ENCODE assay signal across 8 mouse cellular contexts in genomic region chr4:130874601-130875000, GRCm38 (mm10). TPM values are rescaled to one million over a fixed set of nuclear protein-coding genes. Genes with fewer than 3 reads are reported as not detected.
DNase-seq lines count a peak whose midpoint lies in the region; ATAC-seq and TF ChIP-seq lines count a peak whose summit lies in the region.

No protein-coding gene starts in this region.

- WGBS in embryonic facial prominence, embryonic 15.5 days = 8% methylated on average over 10 of the region's 10 CpGs
- WGBS in neural tube, embryonic 15.5 days = 15% methylated on average over 10 of the region's 10 CpGs
- WGBS in thymus, adult 2 months = 39% methylated on average over 10 of the region's 10 CpGs

- H3K36me3 ChIP-seq in embryonic facial prominence, embryonic 15.5 days = no peaks in the 10 kb centered on the region
- no peaks in the 10 kb centered on the region for H3K36me3 ChIP-seq in neural tube, embryonic 15.5 days
- H3K36me3 ChIP-seq in thymus, adult 2 months (ENCODE audit: control insufficient read depth, insufficient read depth, low read length) = no peaks in the 10 kb centered on the region

- H3K27ac ChIP-seq in embryonic facial prominence, embryonic 15.5 days (replicated peaks) = no peak overlapping the region
- no peak overlapping the region for H3K27ac ChIP-seq in neural tube, embryonic 15.5 days (replicated peaks)
- no peak overlapping the region for H3K27ac ChIP-seq in thymus, adult 2 months (ENCODE audit: control insufficient read depth, insufficient read depth, low read length)

- H3K4me3 ChIP-seq in embryonic facial prominence, embryonic 15.5 days (replicated peaks) = no peak overlapping the region
- H3K4me3 ChIP-seq in neural tube, embryonic 15.5 days (replicated peaks) = no peak overlapping the region
- no peak overlapping the region for H3K4me3 ChIP-seq in thymus, adult 2 months (ENCODE audit: control insufficient read depth, insufficient read depth, low read length)

- intact Hi-C loops in heart, postnatal 10 days (cut with DNase I) = no loop called here

- H3K27me3 ChIP-seq in embryonic facial prominence, embryonic 15.5 days = peaks cover 3% of the 10 kb centered on the region; the same call in 1 of the 2 replicates
- H3K27me3 ChIP-seq in neural tube, embryonic 15.5 days (replicated peaks) = peaks cover 16% of the 10 kb centered on the region; the same call in 1 of the 2 replicates
- no peaks in the 10 kb centered on the region for H3K27me3 ChIP-seq in thymus, adult 2 months (ENCODE audit: control insufficient read depth, insufficient read depth, low read length)

- TF ChIP-seq CTCF in thymus, adult 2 months (IDR thresholded peaks at IDR 0.05; ENCODE audit: borderline replicate concordance, control insufficient read depth, extremely low read depth, insufficient read depth, low read length, poor library complexity) = no peak

- TF ChIP-seq POLR2A in thymus, adult 2 months (IDR thresholded peaks at IDR 0.05; ENCODE audit: control insufficient read depth, extremely low read depth, insufficient read depth, low read length, poor library complexity) = no peak

- DNase-seq in MEL-GATA-1-ER (ENCODE audit: extremely low read depth, low read depth) = peak; percentile 26
- DNase-seq in adrenal gland, adult 8-10 months = peak; percentile 70
- peak; percentile 86 to 87 for DNase-seq in heart, postnatal 10 days
- DNase-seq in kidney, postnatal 25 days = peak; percentile 84 to 86
- no peak for DNase-seq in thymus, adult 2 months

- no peaks in the 10 kb centered on the region for H3K9me3 ChIP-seq in embryonic facial prominence, embryonic 15.5 days (replicated peaks)
- H3K9me3 ChIP-seq in neural tube, embryonic 15.5 days (replicated peaks) = no peaks in the 10 kb centered on the region

- ATAC-seq in embryonic facial prominence, embryonic 15.5 days (ENCODE audit: insufficient number of reproducible peaks, low FRiP score, low TSS enrichment, low read depth) = 0 out of 2 replicates have a peak, but pooled peaks have one; percentile 6
- ATAC-seq in neural tube, embryonic 15.5 days (ENCODE audit: low FRiP score) = no peak
- ATAC-seq in erythroid progenitor cell, adult 5-6 weeks (replicated peaks; ENCODE audit: low FRiP score, poor library complexity, severe bottlenecking) = no peak

- H3K4me2 ChIP-seq in embryonic facial prominence, embryonic 15.5 days (replicated peaks) = peak overlapping the region; percentile 15; the same call in 1 of the 2 replicates
- H3K4me2 ChIP-seq in neural tube, embryonic 15.5 days = 0 out of 2 replicates have a peak overlapping the region, but pooled peaks have one; percentile 5

- H3K9ac ChIP-seq in embryonic facial prominence, embryonic 15.5 days = no peak overlapping the region
- H3K9ac ChIP-seq in neural tube, embryonic 15.5 days (replicated peaks) = 0 out of 2 replicates have a peak overlapping the region, but pooled peaks have one; percentile 1

- H3K4me1 ChIP-seq in embryonic facial prominence, embryonic 15.5 days = peaks cover 42% of the 10 kb centered on the region
- H3K4me1 ChIP-seq in neural tube, embryonic 15.5 days = peaks cover 45% of the 10 kb centered on the region
- H3K4me1 ChIP-seq in thymus, adult 2 months (replicated peaks; ENCODE audit: control insufficient read depth, insufficient read depth, low read length) = no peaks in the 10 kb centered on the region

RNA-seq across cellular contexts. Expression of gene Laptm5, which starts 38.3 kb away (rescaled TPM):
- total RNA-seq in adrenal gland, adult 8-10 months (2022) = 10 to 100 TPM; 21.1 to 57.8 (median 37.6) TPM
- polyA plus RNA-seq in embryonic facial prominence, embryonic 15.5 days (2015; fragmentation: Nextera tagmentation; extraction: Ambion mirVana) = 65.7 and 66.3 TPM in 2 replicates
- 10 to 100 TPM; 13.9 to 16.9 TPM for total RNA-seq in heart, postnatal 10 days (2021)
- polyA plus RNA-seq in neural tube, embryonic 15.5 days (2015; fragmentation: Nextera tagmentation; extraction: Ambion mirVana) = 29.8 and 64.3 TPM in 2 replicates
- polyA plus RNA-seq in thymus, adult 2 months (2012; rRNA removed) = 1,867 and 1,969 TPM in 2 replicates
- 141 and 163 TPM in 2 replicates for total RNA-seq in erythroid progenitor cell, adult 5-6 weeks (2015; ENCODE audit: low replicate concordance)
- total RNA-seq in erythroid progenitor cell, adult 5-6 weeks (2017; ENCODE audit: low replicate concordance) = 32.7 and 33.9 TPM in 2 replicates
